In genomic region chr1:89313064-89313463, GRCm38 (mm10) we compare ENCODE assay signal across 27 mouse cellular contexts.
DNase-seq lines count a peak whose midpoint lies in the region; ATAC-seq lines count a peak whose summit lies in the region.
"Had no signal": no experiment of that assay in that cellular context is flagged by ENCODE, and none has a peak within 500 bp of the region (broad histone marks: within the 10 kb centered on the region; RNA-seq: fewer than 3 reads in every experiment).

No protein-coding gene starts in this region.

- no peak overlapping the region for H3K4me2 ChIP-seq in kidney, embryonic 16.5 days (replicated peaks; ENCODE audit: low read depth, low read length)
- H3K4me2 ChIP-seq: heart, embryonic 13.5 days; liver, embryonic 13.5 days; midbrain, embryonic 12.5 days; stomach, embryonic 15.5 days had no signal

- ATAC-seq in kidney, embryonic 16.5 days (ENCODE audit: low FRiP score, low TSS enrichment): no peak
- ATAC-seq: forebrain, embryonic 14.5 days; hindbrain, postnatal 0 days had no signal

- no peak overlapping the region for H3K9ac ChIP-seq in kidney, embryonic 16.5 days (replicated peaks; ENCODE audit: low read length)
- H3K9ac ChIP-seq: heart, embryonic 13.5 days; liver, embryonic 13.5 days; midbrain, embryonic 12.5 days; stomach, embryonic 15.5 days had no signal

- WGBS in kidney, embryonic 16.5 days: 88% methylated on average over 7 of the region's 7 CpGs

- no peaks in the 10 kb centered on the region for H3K9me3 ChIP-seq in kidney, embryonic 16.5 days (ENCODE audit: low read length)
- H3K9me3 ChIP-seq: heart, embryonic 13.5 days; liver, embryonic 13.5 days; midbrain, embryonic 12.5 days; stomach, embryonic 15.5 days had no signal

- no peaks in the 10 kb centered on the region for H3K27me3 ChIP-seq in kidney, embryonic 16.5 days (ENCODE audit: insufficient read depth, low read length)
- H3K27me3 ChIP-seq: CH12.LX; heart, embryonic 13.5 days; stomach, embryonic 15.5 days had no signal

- intact Hi-C loops in left cerebral cortex, postnatal 36 days (cut with DNase I): no loop called here
- intact Hi-C loops in left cerebral cortex, postnatal 4 days (cut with DNase I): no loop called here

- no peak overlapping the region for H3K4me3 ChIP-seq in kidney, embryonic 16.5 days (ENCODE audit: low read length)
- H3K4me3 ChIP-seq: heart, adult 2 months; heart, embryonic 13.5 days; liver, embryonic 13.5 days; midbrain, embryonic 12.5 days; stomach, embryonic 15.5 days had no signal

- H3K4me1 ChIP-seq in kidney, embryonic 16.5 days (ENCODE audit: insufficient read depth, low read length): 0 out of 2 replicates have a peak, but pooled peaks cover 3% of the 10 kb centered on the region
- H3K4me1 ChIP-seq: liver, embryonic 13.5 days; stomach, embryonic 15.5 days had no signal

- H3K27ac ChIP-seq in kidney, embryonic 16.5 days (ENCODE audit: low read length): no peak overlapping the region
- H3K27ac ChIP-seq: heart, adult 2 months; heart, embryonic 13.5 days; hindbrain, postnatal 0 days; kidney, postnatal 0 days; liver, embryonic 13.5 days; midbrain, embryonic 12.5 days; stomach, embryonic 15.5 days had no signal

- H3K36me3 ChIP-seq in kidney, embryonic 16.5 days (ENCODE audit: insufficient read depth, low read length): no peaks in the 10 kb centered on the region
- H3K36me3 ChIP-seq: G1E; heart, embryonic 13.5 days; liver, embryonic 13.5 days; midbrain, embryonic 12.5 days; stomach, embryonic 15.5 days had no signal

- peak; percentile 64 for DNase-seq in kidney, adult 11 months
- peak; percentile 18 to 29 for DNase-seq in left cerebral cortex, postnatal 36 days (ENCODE audit: low spot score in 2 of 2)
- DNase-seq in left cerebral cortex, postnatal 4 days: no peak
- DNase-seq in kidney, adult 8-10 months: peak; percentile 64 to 69
- DNase-seq in kidney, postnatal 25 days: peak; percentile 65 to 86
- no peak for DNase-seq in cerebellum, postnatal 4 days (ENCODE audit: low spot score in 2 of 2)
- DNase-seq: adrenal gland, adult 8-10 months; B cell, adult 2 months; cerebellum, adult 2 months; cerebellum, postnatal 25 days; embryo, embryonic 11 days; gastrocnemius, postnatal 36 days; heart, adult 2 months; heart, postnatal 14 days; liver, embryonic 13.5 days; lung, adult 2 months; thymus, adult 18-20 months; thymus, postnatal 4 days had no signal

Comparison
In these comparisons a context has a peak if more than half of its experiments do, and no peak if none do; other contexts are left out.
1. DNase-seq: peak in kidney, adult 11 months (single experiment), left cerebral cortex, postnatal 36 days (2 of 2), kidney, adult 8-10 months (2 of 2) and kidney, postnatal 25 days (2 of 2); none in left cerebral cortex, postnatal 4 days (single experiment) and cerebellum, postnatal 4 days (0 of 2).